Mouse (Mus musculus): Measurements from ENCODE around the gene Zfp775. TPM values are rescaled to one million over a fixed set of nuclear protein-coding genes. Genes with fewer than 3 reads are reported as not detected.

The Zfp775 gene
- polyA plus RNA-seq, 1 experiment, result 1.8 TPM

DNA sequence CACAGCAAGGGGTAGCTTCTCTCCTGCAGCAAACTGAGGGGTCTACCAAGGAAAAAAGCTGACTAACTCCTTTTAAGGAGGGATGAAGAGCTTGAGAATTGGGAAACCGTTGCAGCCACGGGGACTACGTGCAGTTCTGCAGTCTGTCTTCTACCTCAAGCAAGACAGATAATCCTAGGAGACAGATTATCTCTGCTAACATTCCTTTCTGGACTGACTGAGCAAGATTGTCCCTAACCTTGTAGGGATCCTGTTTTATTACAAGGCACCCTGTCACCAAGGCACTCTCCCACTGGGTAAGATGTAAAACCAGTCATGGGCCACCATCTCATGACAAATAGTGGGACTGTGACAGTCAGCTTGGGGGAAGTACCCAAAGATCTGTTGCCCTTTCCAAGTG, 20.6 kb upstream of the Zfp775 start:
- Histone ChIP-seq H3K79me3 (ENCODE audit: low read depth) (no peaks in the 10 kb centered on the region), H3K4me3 (ENCODE audit: insufficient read depth, poor library complexity, severe bottlenecking) (no peak overlapping the region), H3K27me3 (ENCODE audit: control insufficient read depth, insufficient read depth, insufficient read length) (no peaks in the 10 kb centered on the region), H3K36me3 (ENCODE audit: control insufficient read depth, insufficient read depth) (no peaks in the 10 kb centered on the region), H3ac (ENCODE audit: control insufficient read depth, insufficient read length, low read depth) (no peak overlapping the region), H3K79me2 (ENCODE audit: control insufficient read depth, insufficient read depth) (no peaks in the 10 kb centered on the region)
- TF ChIP-seq USF1 (IDR thresholded peaks at IDR 0.05; ENCODE audit: low read depth), result no peak
- TF ChIP-seq MYOG (IDR thresholded peaks at IDR 0.05; ENCODE audit: control insufficient read depth, extremely low read depth, insufficient read length), result no peak
- TF ChIP-seq MYOD1 (IDR thresholded peaks at IDR 0.05; ENCODE audit: control insufficient read depth, insufficient read length, low read depth), result no peak
- TF ChIP-seq FOSL1 (IDR thresholded peaks at IDR 0.05; ENCODE audit: insufficient read depth, low read length, poor library complexity, severe bottlenecking), result no peak
- no peak for TF ChIP-seq CTCF (IDR thresholded peaks at IDR 0.05; ENCODE audit: control insufficient read depth, insufficient read depth, insufficient read length)
- TF ChIP-seq MAX (IDR thresholded peaks at IDR 0.05), result no peak
- TF ChIP-seq CEBPB (IDR thresholded peaks at IDR 0.05; ENCODE audit: low read depth), result no peak

DNA sequence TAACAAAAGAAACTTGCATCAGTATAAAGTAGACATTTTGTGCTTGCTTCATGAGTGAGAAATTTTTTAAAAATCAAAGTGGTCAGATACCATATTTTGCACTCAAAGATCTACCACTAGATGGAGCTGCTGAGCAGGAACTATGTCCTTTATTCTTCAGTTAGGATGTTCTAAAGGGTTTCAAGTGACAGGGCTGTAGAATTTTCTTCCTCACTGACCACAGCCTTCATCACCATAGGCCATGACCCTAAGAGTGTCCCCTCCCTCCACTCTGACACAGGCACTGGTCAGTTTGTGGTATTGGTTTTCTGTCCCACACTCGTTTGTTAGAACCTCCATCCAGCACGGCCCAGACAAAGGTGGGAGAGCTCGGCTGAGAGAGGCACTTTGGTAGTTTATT, 19.8 kb upstream of the Zfp775 start:
- Histone ChIP-seq H3K79me2 (ENCODE audit: control insufficient read depth, insufficient read depth) (no peaks in the 10 kb centered on the region), H3K36me3 (ENCODE audit: control insufficient read depth, insufficient read depth) (no peaks in the 10 kb centered on the region), H3ac (ENCODE audit: control insufficient read depth, insufficient read length, low read depth) (no peak overlapping the region), H3K27me3 (ENCODE audit: control insufficient read depth, insufficient read depth, insufficient read length) (no peaks in the 10 kb centered on the region), H3K4me3 (ENCODE audit: insufficient read depth, poor library complexity, severe bottlenecking) (no peak overlapping the region), H3K79me3 (ENCODE audit: low read depth) (no peaks in the 10 kb centered on the region)
- TF ChIP-seq CTCF (IDR thresholded peaks at IDR 0.05; ENCODE audit: control insufficient read depth, insufficient read depth, insufficient read length) (no peak), CEBPB (IDR thresholded peaks at IDR 0.05; ENCODE audit: low read depth) (no peak), USF1 (IDR thresholded peaks at IDR 0.05; ENCODE audit: low read depth) (no peak), MAX (IDR thresholded peaks at IDR 0.05) (no peak), FOSL1 (IDR thresholded peaks at IDR 0.05; ENCODE audit: insufficient read depth, low read length, poor library complexity, severe bottlenecking) (no peak), MYOG (IDR thresholded peaks at IDR 0.05; ENCODE audit: control insufficient read depth, extremely low read depth, insufficient read length) (no peak), MYOD1 (IDR thresholded peaks at IDR 0.05; ENCODE audit: control insufficient read depth, insufficient read length, low read depth) (no peak)

- TF ChIP-seq USF1 (IDR thresholded peaks at IDR 0.05; ENCODE audit: low read depth), result no peak
- no peak for TF ChIP-seq FOSL1 (IDR thresholded peaks at IDR 0.05; ENCODE audit: insufficient read depth, low read length, poor library complexity, severe bottlenecking)
- no peak for TF ChIP-seq CTCF (IDR thresholded peaks at IDR 0.05; ENCODE audit: control insufficient read depth, insufficient read depth, insufficient read length)
- no peak for TF ChIP-seq MYOG (IDR thresholded peaks at IDR 0.05; ENCODE audit: control insufficient read depth, extremely low read depth, insufficient read length)
- TF ChIP-seq MAX (IDR thresholded peaks at IDR 0.05), result no peak
- TF ChIP-seq MYOD1 (IDR thresholded peaks at IDR 0.05; ENCODE audit: control insufficient read depth, insufficient read length, low read depth), result no peak
- no peak for TF ChIP-seq CEBPB (IDR thresholded peaks at IDR 0.05; ENCODE audit: low read depth)
- H3K79me3 ChIP-seq (ENCODE audit: low read depth), result peaks cover 1% of the 10 kb centered on the region
Measured at GRCm38 (mm10) chr6:48589194-48589750, 12.6 kb upstream of the Zfp775 start, which contains the start of gene Gm45021. TSS of gene Gm45021 (plus strand) at chr6:48589610.

GRCm38 (mm10) chr6:48591221-48591845, 10.5 kb upstream of the Zfp775 start:
- peaks cover 6% of the 10 kb centered on the region for H3K36me3 ChIP-seq (ENCODE audit: control insufficient read depth, insufficient read depth)
- no peak overlapping the region for H3ac ChIP-seq (ENCODE audit: control insufficient read depth, insufficient read length, low read depth)
- peaks cover 25% of the 10 kb centered on the region for H3K79me2 ChIP-seq (ENCODE audit: control insufficient read depth, insufficient read depth)
- TF ChIP-seq CTCF (IDR thresholded peaks at IDR 0.05; ENCODE audit: control insufficient read depth, insufficient read depth, insufficient read length) (no peak), MYOG (IDR thresholded peaks at IDR 0.05; ENCODE audit: control insufficient read depth, extremely low read depth, insufficient read length) (no peak), CEBPB (IDR thresholded peaks at IDR 0.05; ENCODE audit: low read depth) (no peak), USF1 (IDR thresholded peaks at IDR 0.05; ENCODE audit: low read depth) (no peak), MYOD1 (IDR thresholded peaks at IDR 0.05; ENCODE audit: control insufficient read depth, insufficient read length, low read depth) (no peak), MAX (IDR thresholded peaks at IDR 0.05) (no peak), FOSL1 (IDR thresholded peaks at IDR 0.05; ENCODE audit: insufficient read depth, low read length, poor library complexity, severe bottlenecking) (no peak)
- H3K4me3 ChIP-seq (ENCODE audit: insufficient read depth, poor library complexity, severe bottlenecking), result no peak overlapping the region
- no peaks in the 10 kb centered on the region for H3K27me3 ChIP-seq (ENCODE audit: control insufficient read depth, insufficient read depth, insufficient read length)
- peaks cover 18% of the 10 kb centered on the region for H3K79me3 ChIP-seq (ENCODE audit: low read depth)

More at GRCm38 (mm10) chr6:48589194-48589750, 12.6 kb upstream of the Zfp775 start, which contains the start of gene Gm45021:
- H3ac ChIP-seq (ENCODE audit: control insufficient read depth, insufficient read length, low read depth), result no peak within 1 kb of the TSS
- no peaks in the 10 kb centered on the region for H3K36me3 ChIP-seq (ENCODE audit: control insufficient read depth, insufficient read depth)
- H3K4me3 ChIP-seq (ENCODE audit: insufficient read depth, poor library complexity, severe bottlenecking), result no peak within 1 kb of the TSS
- peaks cover 5% of the 10 kb centered on the region for H3K79me2 ChIP-seq (ENCODE audit: control insufficient read depth, insufficient read depth)
- H3K27me3 ChIP-seq (ENCODE audit: control insufficient read depth, insufficient read depth, insufficient read length), result no peaks in the 10 kb centered on the region

- H3K27me3 ChIP-seq (ENCODE audit: control insufficient read depth, insufficient read depth, insufficient read length), result no peaks in the 10 kb centered on the region
- H3K4me3 ChIP-seq (ENCODE audit: insufficient read depth, poor library complexity, severe bottlenecking), result no peak overlapping the region
- H3K79me2 ChIP-seq (ENCODE audit: control insufficient read depth, insufficient read depth), result peaks cover 31% of the 10 kb centered on the region
- no peak for TF ChIP-seq MAX (IDR thresholded peaks at IDR 0.05)
- H3K36me3 ChIP-seq (ENCODE audit: control insufficient read depth, insufficient read depth), result peaks cover 11% of the 10 kb centered on the region
- H3ac ChIP-seq (ENCODE audit: control insufficient read depth, insufficient read length, low read depth), result no peak overlapping the region
- H3K79me3 ChIP-seq (ENCODE audit: low read depth), result peaks cover 19% of the 10 kb centered on the region
Measured at GRCm38 (mm10) chr6:48591871-48592270, 10.0 kb upstream of the Zfp775 start.

All from C2C12 (cell line).